Mouse (Mus musculus) c-Kit-positive CD71-positive TER-119-positive erythroid progenitor cells, embryonic 14.5 days (primary cell): ENCODE data around the gene Rhox3f.
"Not testable (repeated sequence)": the region's sequence is repeated elsewhere in the genome, so short reads cannot be mapped to it uniquely, and the experiment has no call there.

Experiments
- DNase-seq: peaks from one replicate; pipeline ENCODE4 v3.0.0-alpha.2; 2013; ENCODE audit warnings: low spot score

The Rhox3f gene

GRCm38 (mm10) chrX:37580692-37581091, at the start of gene Rhox3f:
TSS of gene Rhox3f (plus strand) at chrX:37580992.
- DNase-seq: not testable (repeated sequence)

DNA sequence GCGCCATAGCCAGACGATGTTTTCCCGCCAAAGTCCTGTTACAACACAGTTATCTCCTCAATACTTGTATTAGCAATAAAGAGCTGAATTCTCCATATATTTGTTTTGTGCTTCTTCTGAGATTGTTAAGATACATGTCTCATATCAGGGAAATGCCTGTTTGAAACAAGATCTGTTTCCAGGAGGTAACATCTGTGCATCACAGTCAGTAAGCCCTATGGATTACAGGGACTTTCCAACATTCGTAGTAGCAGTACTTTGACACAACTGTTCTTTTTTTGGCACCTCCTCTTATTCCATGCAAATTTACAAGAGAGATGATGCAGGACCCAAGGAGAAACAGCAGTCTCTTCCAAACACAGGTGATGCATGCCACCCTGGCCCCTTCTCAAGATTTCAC, 39.1 kb upstream of the Rhox3f start, which contains the start of gene Rhox3e:
Rhox3e (plus strand) TSS at position 301 of the 400 bp plus-strand sequence.
- DNase-seq: not testable (repeated sequence)

GRCm38 (mm10) chrX:37557112-37557511, 23.7 kb upstream of the Rhox3f start, which contains the start of gene Rhox4e:
TSS of gene Rhox4e (plus strand) at chrX:37557412.
- DNase-seq: not testable (repeated sequence)

DNA sequence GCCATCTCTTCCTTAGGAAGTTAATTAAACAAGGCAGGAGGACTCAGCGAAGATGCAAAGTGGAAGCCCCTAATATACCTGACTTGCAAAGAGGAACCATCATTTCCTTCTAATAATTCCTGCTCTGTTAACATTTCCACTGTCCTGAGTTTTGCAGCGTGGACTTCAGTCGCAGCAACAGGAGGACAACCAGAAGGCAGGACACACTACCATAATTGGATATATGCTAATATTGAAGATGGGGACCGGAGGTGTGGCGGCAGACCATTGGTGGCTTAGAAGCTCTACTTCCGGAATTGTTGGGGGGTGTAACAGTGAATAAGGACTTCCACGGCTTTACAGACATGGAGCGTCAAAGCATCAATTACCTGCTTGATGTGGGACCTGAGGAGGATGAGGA, 9.7 kb upstream of the Rhox3f start, which contains the start of gene Rhox2f:
Rhox2f (plus strand) TSS at position 301 of the 400 bp plus-strand sequence.
- not testable (repeated sequence) for DNase-seq

GRCm38 (mm10) chrX:37572638-37573037, 8.2 kb upstream of the Rhox3f start:
- not testable (repeated sequence) for DNase-seq

DNA sequence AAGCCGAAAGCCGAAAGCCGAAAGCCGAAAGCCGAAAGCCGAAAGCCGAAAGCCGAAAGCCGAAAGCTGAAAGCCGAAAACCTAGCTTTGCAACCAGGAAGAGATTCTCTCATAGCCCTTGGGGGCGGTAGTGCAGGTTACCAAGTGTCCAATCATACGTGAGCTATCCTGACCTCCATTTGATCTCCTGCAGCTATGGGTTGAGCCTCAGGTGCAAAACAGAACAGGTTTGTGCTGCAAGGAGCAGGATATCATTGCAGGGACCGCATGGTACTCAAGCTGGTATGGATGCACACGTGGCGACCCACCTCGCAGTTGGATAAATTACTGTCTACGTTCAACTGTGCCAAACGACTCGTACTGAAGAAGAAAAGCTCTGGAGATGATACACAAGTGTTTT, 26.8 kb downstream of the Rhox3f start, which contains the start of gene Rhox4f:
Rhox4f (minus strand) TSS at position 101 of the 400 bp plus-strand sequence.
- DNase-seq: not testable (repeated sequence)

DNA sequence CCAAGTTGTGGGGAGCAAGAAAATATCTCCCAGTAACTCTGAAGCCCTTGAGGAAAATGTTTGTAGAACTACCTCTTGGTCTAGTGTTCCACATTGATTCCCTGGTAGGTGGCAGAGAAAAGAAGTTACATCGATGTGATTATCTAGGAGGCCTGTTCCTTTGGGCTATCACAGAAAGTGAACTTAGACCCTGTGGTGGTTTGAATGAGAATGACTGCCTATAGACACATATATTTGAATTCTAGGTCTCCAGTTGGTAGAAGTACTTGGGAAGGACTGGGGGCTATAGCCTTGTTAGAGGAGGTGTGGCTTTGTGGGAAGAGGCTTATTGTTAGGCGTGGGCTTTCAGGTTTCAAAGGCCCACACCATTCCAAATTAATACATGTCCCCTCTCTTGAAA, 47.7 kb downstream of the Rhox3f start, which contains the start of gene Rhox3g:
Rhox3g (minus strand) TSS at position 101 of the 400 bp plus-strand sequence.
- DNase-seq: not testable (repeated sequence)
